In genomic region chr1:125967671-125968070, GRCm38 (mm10) we compare ENCODE assay signal across 26 mouse cellular contexts. TPM values are rescaled to one million over a fixed set of nuclear protein-coding genes. Genes with fewer than 3 reads are reported as not detected.
"Had no signal": no experiment of that assay in that cellular context is flagged by ENCODE, and none has a peak within 500 bp of the region (broad histone marks: within the 10 kb centered on the region; RNA-seq: fewer than 3 reads in every experiment).

No protein-coding gene starts in this region.

- H3K27me3 ChIP-seq: heart, embryonic 13.5 days; heart, embryonic 15.5 days; hindbrain, embryonic 12.5 days; intestine, embryonic 15.5 days; limb, embryonic 12.5 days; liver, embryonic 13.5 days had no signal

- H3K4me3 ChIP-seq: gastrocnemius, adult 2 months; heart, adult 2 months; heart, embryonic 13.5 days; heart, embryonic 15.5 days; hindbrain, embryonic 10.5 days; hindbrain, embryonic 12.5 days; intestine, embryonic 15.5 days; layer of hippocampus, adult 2 months; left cerebral cortex, adult 2 months; limb, embryonic 10.5 days; limb, embryonic 12.5 days; liver, embryonic 13.5 days had no signal

- H3K36me3 ChIP-seq: heart, embryonic 13.5 days; heart, embryonic 15.5 days; hindbrain, embryonic 10.5 days; hindbrain, embryonic 12.5 days; intestine, embryonic 15.5 days; limb, embryonic 10.5 days; limb, embryonic 12.5 days; liver, embryonic 13.5 days had no signal

- H3K9ac ChIP-seq: heart, embryonic 13.5 days; heart, embryonic 15.5 days; hindbrain, embryonic 12.5 days; hindbrain, embryonic 14.5 days; intestine, embryonic 15.5 days; limb, embryonic 12.5 days; liver, embryonic 13.5 days had no signal

- H3K4me1 ChIP-seq: intestine, embryonic 15.5 days; limb, embryonic 12.5 days; liver, embryonic 13.5 days had no signal

- DNase-seq: gastrocnemius, adult 2 months; gastrocnemius, postnatal 10 days; gastrocnemius, postnatal 25 days; heart, adult 2 months; heart, postnatal 14 days; heart, postnatal 4 days; kidney, adult 18-20 months; kidney, adult 8-10 months; kidney, postnatal 10 days; kidney, postnatal 25 days; kidney, postnatal 4 days; liver, embryonic 13.5 days had no signal

- H3K27ac ChIP-seq: gastrocnemius, adult 2 months; heart, adult 2 months; heart, embryonic 13.5 days; heart, embryonic 15.5 days; hindbrain, embryonic 10.5 days; hindbrain, embryonic 12.5 days; hindbrain, embryonic 14.5 days; intestine, embryonic 15.5 days; layer of hippocampus, adult 2 months; left cerebral cortex, adult 2 months; limb, embryonic 10.5 days; limb, embryonic 12.5 days; liver, embryonic 13.5 days had no signal

- H3K4me2 ChIP-seq: heart, embryonic 11.5 days; heart, embryonic 13.5 days; heart, embryonic 15.5 days; hindbrain, embryonic 12.5 days; hindbrain, embryonic 14.5 days; intestine, embryonic 15.5 days; limb, embryonic 12.5 days; liver, embryonic 13.5 days had no signal

- H3K9me3 ChIP-seq: heart, embryonic 13.5 days; heart, embryonic 15.5 days; hindbrain, embryonic 10.5 days; hindbrain, embryonic 12.5 days; intestine, embryonic 15.5 days; limb, embryonic 10.5 days; limb, embryonic 12.5 days; liver, embryonic 13.5 days had no signal

- ATAC-seq: hindbrain, embryonic 16.5 days; inflammation-experienced regulatory T-cells, adult 6 months; intestine, embryonic 15.5 days; intestine, postnatal 0 days had no signal

RNA-seq across cellular contexts. Expression of gene Lypd1, which starts 54.8 kb away (rescaled TPM):
- total RNA-seq: gastrocnemius, adult 2 months had no signal
- polyA plus RNA-seq: inflammation-experienced regulatory T-cells, adult 6 months had no signal
